11 mouse cellular contexts compared by ENCODE assay signal in genomic region chr4:123856888-123857287, GRCm38 (mm10). TPM values are rescaled to one million over a fixed set of nuclear protein-coding genes. Genes with fewer than 3 reads are reported as not detected.
"Had no signal": no experiment of that assay in that cellular context is flagged by ENCODE, and none has a peak within 500 bp of the region (broad histone marks: within the 10 kb centered on the region; RNA-seq: fewer than 3 reads in every experiment).

No protein-coding gene starts in this region.

- DNase-seq: liver, postnatal 0 days; lung, adult 2 months; lung, postnatal 14 days; lung, postnatal 36 days; right cerebral cortex, postnatal 14 days; thymus, adult 2 months; thymus, postnatal 25 days; thymus, postnatal 4 days had no signal

RNA-seq across cellular contexts. Expression of gene 4933427I04Rik, which starts 2.6 kb away (rescaled TPM):
- total RNA-seq: megakaryocyte progenitor cell, adult 5-6 weeks; midbrain, postnatal 0 days; neutrophil, adult 5-6 weeks had no signal
